Mouse (Mus musculus) CH12.LX (cell line): ENCODE measurements around the gene Cep55. TPM values are rescaled to one million over a fixed set of nuclear protein-coding genes. Genes with fewer than 3 reads are reported as not detected.
A peak's percentile ranks its signal among the peaks of the same experiment; 100 is the strongest.

ENCODE experiments used
- DNase-seq: peaks from one replicate; pipeline ENCODE4 v3.0.0-alpha.2; 2013; ENCODE audit errors: extremely low read depth
- H3K27ac ChIP-seq: 2 replicates; pipeline ENCODE4 v1.5.1; 2012; ENCODE audit warnings: low read depth, mild to moderate bottlenecking, control low read depth, moderate library complexity; ENCODE audit not compliant: insufficient read depth
- H3K27me3 ChIP-seq: replicated peaks from 2 replicates; pipeline ENCODE3; 2012; ENCODE audit warnings: inconsistent platforms
- H3K36me3 ChIP-seq, 2 experiments: replicated peaks in 1 of 2; 2 replicates each; pipeline versions ENCODE3 to v1.6.1; 2012; ENCODE audit warnings: inconsistent platforms in 1 of 2, low read length in 1 of 2, mild to moderate bottlenecking in 1 of 2, mixed read lengths in 1 of 2, moderate library complexity in 1 of 2; ENCODE audit not compliant: control insufficient read depth in 1 of 2, insufficient read depth in 1 of 2
- H3K4me1 ChIP-seq, 2 experiments: 2 replicates each; pipeline ENCODE4 v1.6.1; 2012; ENCODE audit warnings: inconsistent platforms in 1 of 2, moderate library complexity in 1 of 2; ENCODE audit not compliant: insufficient read depth in 2 of 2, control insufficient read depth in 1 of 2
- H3K4me2 ChIP-seq: 2 replicates; pipeline ENCODE4 v1.6.1; 2012; ENCODE audit warnings: low read depth, mild to moderate bottlenecking, control low read depth; ENCODE audit not compliant: poor library complexity, insufficient read depth, severe bottlenecking
- H3K4me3 ChIP-seq, 3 experiments: fragments of 150-350 bp in 1 of 3; sonication (generic) in 1 of 3; replicated peaks in 1 of 3; 2 replicates each; pipeline versions ENCODE3 to v1.5.1; 2011 to 2012; ENCODE audit warnings: low read depth in 2 of 3, low read length in 2 of 3, mild to moderate bottlenecking in 2 of 3, moderate library complexity in 2 of 3, control low read depth in 1 of 3, improper control_type of control experiment in 1 of 3, inconsistent platforms in 1 of 3, mixed read lengths in 1 of 3; ENCODE audit not compliant: poor library complexity in 1 of 3
- H3K79me2 ChIP-seq: replicated peaks from 2 replicates; pipeline ENCODE4 v1.6.1; 2012; ENCODE audit warnings: mild to moderate bottlenecking, moderate library complexity; ENCODE audit not compliant: control insufficient read depth, poor library complexity, insufficient read depth, severe bottlenecking; ENCODE audit errors: extremely low read depth
- H3K9ac ChIP-seq: 2 replicates; pipeline ENCODE4 v1.6.1; 2012; ENCODE audit warnings: low read depth, mild to moderate bottlenecking, control low read depth, moderate library complexity; ENCODE audit not compliant: insufficient read depth
- H3K9me3 ChIP-seq: replicated peaks from 2 replicates; pipeline ENCODE3; 2012; ENCODE audit warnings: low read length, inconsistent platforms, mixed read lengths
- BHLHE40 ChIP-seq: IDR thresholded peaks from 2 replicates; pipeline ENCODE4 v1.6.1; 2011; ENCODE audit warnings: mild to moderate bottlenecking, low read depth, low read length, improper control_type of control experiment
- EP300 ChIP-seq: IDR thresholded peaks from 2 replicates; pipeline ENCODE4 v1.6.1; 2011; ENCODE audit warnings: low read length, improper control_type of control experiment
- ETS1 ChIP-seq: conservative IDR thresholded peaks from 2 replicates; pipeline ENCODE4 v1.6.1; 2012; ENCODE audit warnings: low read depth, mild to moderate bottlenecking, inconsistent platforms, low read length, improper control_type of control experiment, moderate library complexity
- KAT2A ChIP-seq: IDR thresholded peaks from 2 replicates; pipeline ENCODE4 v1.6.1; 2012; ENCODE audit warnings: low read length, improper control_type of control experiment, inconsistent platforms; ENCODE audit not compliant: insufficient replicate concordance
- MEF2A ChIP-seq: IDR thresholded peaks from 2 replicates; pipeline ENCODE4 v1.6.1; 2014; ENCODE audit warnings: low read depth, mild to moderate bottlenecking, inconsistent platforms, low read length, improper control_type of control experiment, borderline replicate concordance
- NELFE ChIP-seq: IDR thresholded peaks from 2 replicates; pipeline ENCODE4 v1.6.1; 2011; ENCODE audit warnings: low read depth, low read length, improper control_type of control experiment
- NRF1 ChIP-seq: IDR thresholded peaks from 2 replicates; pipeline ENCODE4 v1.6.1; 2014; ENCODE audit warnings: low read depth, mild to moderate bottlenecking, inconsistent platforms, low read length, improper control_type of control experiment, moderate library complexity
- RCOR1 ChIP-seq: conservative IDR thresholded peaks from 2 replicates; pipeline ENCODE4 v1.6.1; 2012; ENCODE audit warnings: low read depth, mild to moderate bottlenecking, inconsistent platforms, low read length, improper control_type of control experiment
- TCF12 ChIP-seq: IDR thresholded peaks from 2 replicates; pipeline ENCODE4 v1.6.1; 2014; ENCODE audit warnings: low read depth, mild to moderate bottlenecking, inconsistent platforms, low read length, improper control_type of control experiment
- UBTF ChIP-seq: IDR thresholded peaks from 2 replicates; pipeline ENCODE4 v1.6.1; 2012; ENCODE audit warnings: low read depth, mild to moderate bottlenecking, inconsistent platforms, low read length, improper control_type of control experiment, moderate library complexity
- USF2 ChIP-seq: conservative IDR thresholded peaks from 2 replicates; pipeline ENCODE4 v1.6.1; 2011; ENCODE audit warnings: low read depth, low read length, improper control_type of control experiment
- ZC3H11A ChIP-seq: IDR thresholded peaks from 2 replicates; pipeline ENCODE4 v1.6.1; 2012; ENCODE audit warnings: low read depth, mild to moderate bottlenecking, inconsistent platforms, low read length, improper control_type of control experiment
- ZNF384 ChIP-seq: IDR thresholded peaks from 2 replicates; pipeline ENCODE4 v1.6.1; 2012; ENCODE audit warnings: low read depth, low read length, improper control_type of control experiment, inconsistent platforms
- dilution Hi-C: fragments of 300-500 bp; cut with MboI; formaldehyde crosslinking; loops from 2 replicates; pipeline ENCODE4 v1.14.3; 2020; ENCODE audit warnings: low sequenced_read_pairs; ENCODE audit not compliant: extremely low pct_unique_long_range_greater_than_20kb, extremely low pct_ligation_motif_present
- in situ Hi-C: fragments of 300-500 bp; cut with MboI; formaldehyde crosslinking; loops from 3 replicates; pipeline ENCODE4 v1.14.3; 2019; ENCODE audit warnings: low sequenced_read_pairs, low pct_ligation_motif_present, low pct_unique_long_range_greater_than_20kb, mixed read lengths
- polyA plus RNA-seq: library from polyadenylated mRNA; unstranded; fragments of >175 nt; gene quantifications from 2 replicates; pipeline ENCODE4 v1.2.1, GENCODE M21; 2012; ENCODE audit warnings: low read depth; ENCODE audit not compliant: insufficient read length
- total RNA-seq, 2 experiments: library from RNA; depleted of rRNA; stranded (reverse); fragments of 300-350 nt in 1 of 2; fragments of >200 nt in 1 of 2; gene quantifications; 2 replicates each; pipeline ENCODE4 v1.2.3; 2012 to 2014

The Cep55 gene
- total and polyA plus RNA-seq, 3 experiments: 29.6 to 76.2 (median 64.2) TPM

GRCm38 (mm10) chr19:38030673-38031137 lies 24.1 kb upstream of the Cep55 start:
- Histone ChIP-seq H3K27me3 (no peaks in the 10 kb centered on the region), H3K9ac (no peak overlapping the region), H3K4me2 (peak overlapping the region; percentile 60), H3K9me3 (no peaks in the 10 kb centered on the region), H3K27ac (no peak overlapping the region), H3K4me1 (peaks cover 13 to 59% of the 10 kb centered on the region in 2 experiments)
- in situ Hi-C loops: no loop called here
- no peak for TF ChIP-seq NRF1
- TF ChIP-seq MEF2A: no peak
- TF ChIP-seq, all 38 proteins: peak for 0
- DNase-seq: no peak
- Histone ChIP-seq H3K4me3 (no peak overlapping the region), H3K79me2 (no peaks in the 10 kb centered on the region), H3K36me3 (no peaks in the 10 kb centered on the region)
- dilution Hi-C loops: no loop called here

- in situ Hi-C loops: no loop called here
- TF ChIP-seq KAT2A: no peak
- TF ChIP-seq BHLHE40: no peak
- TF ChIP-seq NELFE: no peak
- no peak for TF ChIP-seq ETS1
- TF ChIP-seq ZNF384: no peak
- no peak for TF ChIP-seq EP300
- TF ChIP-seq UBTF: no peak
- TF ChIP-seq RCOR1: no peak
- no peak for TF ChIP-seq USF2
- TF ChIP-seq TCF12: no peak
- no peak for TF ChIP-seq MEF2A
- no peak for TF ChIP-seq ZC3H11A
- H3K4me2 ChIP-seq: no peak overlapping the region
These were observed 23.7 kb upstream of the Cep55 start for GRCm38 (mm10) chr19:38031144-38031543.

More at GRCm38 (mm10) chr19:38031144-38031543, 23.7 kb upstream of the Cep55 start:
- H3K36me3 ChIP-seq: no peaks in the 10 kb centered on the region
- no peak overlapping the region for H3K27ac ChIP-seq
- no peak overlapping the region for H3K9ac ChIP-seq
- H3K4me3 ChIP-seq: no peak overlapping the region
- peaks cover 8 to 55% of the 10 kb centered on the region in 2 experiments for H3K4me1 ChIP-seq
- no peaks in the 10 kb centered on the region for H3K9me3 ChIP-seq
- dilution Hi-C loops: no loop called here
- no peak for DNase-seq
- no peaks in the 10 kb centered on the region for H3K79me2 ChIP-seq
- H3K27me3 ChIP-seq: no peaks in the 10 kb centered on the region
